Mouse (Mus musculus): ENCODE data around the gene Cog2. TPM values are rescaled to one million over a fixed set of nuclear protein-coding genes. Genes with fewer than 3 reads are reported as not detected.
A peak's percentile ranks its signal among the peaks of the same experiment; 100 is the strongest.

Cog2 gene
- polyA plus RNA-seq, 2 experiments = 36.1 to 40.5 TPM

DNA sequence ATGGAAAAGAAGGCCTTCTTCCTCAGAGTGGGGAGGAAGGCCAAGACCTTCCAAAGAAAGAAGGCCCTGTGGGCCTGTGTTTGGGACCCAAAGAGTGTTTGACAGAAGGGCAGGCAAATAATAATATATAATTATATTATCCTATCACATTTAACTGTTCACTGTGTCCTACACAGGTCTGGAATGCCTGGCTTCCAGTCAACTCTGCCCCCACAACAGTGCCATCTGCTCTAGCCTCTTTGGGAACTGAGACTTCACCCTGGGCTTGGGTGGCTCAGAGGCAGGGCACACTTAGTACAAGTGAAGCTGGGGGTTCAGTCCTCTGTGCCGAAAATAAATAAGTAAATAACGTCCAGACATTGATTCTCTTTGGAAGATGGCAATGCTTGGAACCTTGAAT is 37.8 kb upstream of the Cog2 start:
- Histone ChIP-seq H3K4me3 (replicated peaks; ENCODE audit: low read length) (no peak overlapping the region), H3K9ac (ENCODE audit: low read depth, low read length, severe bottlenecking) (no peak overlapping the region), H3K4me2 (replicated peaks; ENCODE audit: low read depth, low read length, severe bottlenecking) (no peak overlapping the region), H3K27ac (replicated peaks; ENCODE audit: low read depth, low read length) (no peak overlapping the region), H3K4me1 (ENCODE audit: control insufficient read depth, insufficient read depth, low read length) (no peaks in the 10 kb centered on the region), H3K27me3 (ENCODE audit: control insufficient read depth, insufficient read depth, low read length) (no peaks in the 10 kb centered on the region), H3K36me3 (ENCODE audit: control insufficient read depth, insufficient read depth, low read length) (no peaks in the 10 kb centered on the region), H3K9me3 (ENCODE audit: control insufficient read depth, low read length) (no peaks in the 10 kb centered on the region)
- WGBS = 89% methylated on average over 2 of the region's 2 CpGs
- DNase-seq (ENCODE audit: low spot score) (no peak), ATAC-seq (ENCODE audit: low FRiP score, low read depth) (no peak)
- no peak for TF ChIP-seq POLR2A (IDR thresholded peaks at IDR 0.05; ENCODE audit: borderline replicate concordance, extremely low read depth, insufficient read depth, insufficient read length)

DNA sequence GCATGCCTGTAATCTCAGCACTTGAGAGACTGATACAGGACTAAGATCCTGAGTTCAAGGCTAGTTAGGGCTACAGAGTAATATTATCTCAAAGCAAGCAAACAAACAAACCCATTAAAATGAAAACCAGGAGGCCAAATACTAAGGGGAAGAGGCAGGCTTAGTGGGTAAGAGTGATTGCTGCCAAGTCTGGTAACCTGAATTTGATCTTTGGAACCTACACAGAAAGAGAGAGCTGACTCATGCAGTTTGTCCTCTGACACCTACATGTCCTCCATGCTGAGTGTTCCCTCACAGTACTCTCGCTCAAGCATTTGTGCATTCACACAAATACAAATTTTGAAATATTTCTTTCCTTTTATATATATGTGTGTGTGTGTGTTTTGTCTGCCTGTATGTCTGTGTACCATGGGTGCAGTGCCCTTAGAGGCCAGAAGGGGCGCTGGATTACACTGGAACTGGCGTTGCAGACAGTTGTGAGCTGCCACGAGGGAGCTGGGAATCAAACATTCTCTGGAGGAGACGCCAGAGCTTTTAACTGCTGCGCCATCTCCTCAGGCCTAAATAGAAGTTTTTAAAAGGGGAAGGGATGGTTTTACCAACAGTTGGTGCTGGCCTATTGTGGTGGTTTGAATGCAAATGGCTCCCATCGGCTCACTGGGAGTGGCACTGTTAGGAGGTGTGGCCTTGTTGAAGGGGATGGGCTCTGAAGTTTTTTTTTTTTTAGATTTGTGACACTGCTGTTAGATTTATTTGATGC is 37.0 kb upstream of the Cog2 start:
- Histone ChIP-seq H3K4me2 (replicated peaks; ENCODE audit: low read depth, low read length, severe bottlenecking) (no peak overlapping the region), H3K9ac (ENCODE audit: low read depth, low read length, severe bottlenecking) (no peak overlapping the region), H3K4me3 (replicated peaks; ENCODE audit: low read length) (no peak overlapping the region), H3K4me1 (ENCODE audit: control insufficient read depth, insufficient read depth, low read length) (no peaks in the 10 kb centered on the region), H3K27ac (replicated peaks; ENCODE audit: low read depth, low read length) (no peak overlapping the region), H3K36me3 (ENCODE audit: control insufficient read depth, insufficient read depth, low read length) (no peaks in the 10 kb centered on the region), H3K9me3 (ENCODE audit: control insufficient read depth, low read length) (no peaks in the 10 kb centered on the region), H3K27me3 (ENCODE audit: control insufficient read depth, insufficient read depth, low read length) (no peaks in the 10 kb centered on the region)
- WGBS = 64% methylated on average over 7 of the region's 7 CpGs
- no peak for TF ChIP-seq POLR2A (IDR thresholded peaks at IDR 0.05; ENCODE audit: borderline replicate concordance, extremely low read depth, insufficient read depth, insufficient read length)
- DNase-seq (ENCODE audit: low spot score) = no peak
- ATAC-seq (ENCODE audit: low FRiP score, low read depth) = no peak

- TF ChIP-seq POLR2A (IDR thresholded peaks at IDR 0.05; ENCODE audit: borderline replicate concordance, extremely low read depth, insufficient read depth, insufficient read length) = no peak
- Histone ChIP-seq H3K36me3 (ENCODE audit: control insufficient read depth, insufficient read depth, low read length) (no peaks in the 10 kb centered on the region), H3K9ac (ENCODE audit: low read depth, low read length, severe bottlenecking) (no peak overlapping the region), H3K27ac (replicated peaks; ENCODE audit: low read depth, low read length) (no peak overlapping the region), H3K9me3 (ENCODE audit: control insufficient read depth, low read length) (no peaks in the 10 kb centered on the region), H3K4me1 (ENCODE audit: control insufficient read depth, insufficient read depth, low read length) (peaks cover 3% of the 10 kb centered on the region; the same call in 1 of the 2 replicates), H3K4me2 (replicated peaks; ENCODE audit: low read depth, low read length, severe bottlenecking) (no peak overlapping the region), H3K4me3 (replicated peaks; ENCODE audit: low read length) (no peak overlapping the region), H3K27me3 (ENCODE audit: control insufficient read depth, insufficient read depth, low read length) (no peaks in the 10 kb centered on the region)
- WGBS = 89% methylated on average over 6 of the region's 6 CpGs
- no peak for ATAC-seq (ENCODE audit: low FRiP score, low read depth)
- no peak for DNase-seq (ENCODE audit: low spot score)
These were observed 31.3 kb upstream of the Cog2 start for GRCm38 (mm10) chr8:124489311-124489710.

GRCm38 (mm10) chr8:124489786-124490185 is 30.8 kb upstream of the Cog2 start:
- H3K4me2 ChIP-seq (replicated peaks; ENCODE audit: low read depth, low read length, severe bottlenecking) = no peak overlapping the region
- no peak for DNase-seq (ENCODE audit: low spot score)
- TF ChIP-seq POLR2A (IDR thresholded peaks at IDR 0.05; ENCODE audit: borderline replicate concordance, extremely low read depth, insufficient read depth, insufficient read length) = no peak
- 88% methylated on average over 6 of the region's 6 CpGs for WGBS
- H3K9ac ChIP-seq (ENCODE audit: low read depth, low read length, severe bottlenecking) = no peak overlapping the region
- no peak for ATAC-seq (ENCODE audit: low FRiP score, low read depth)
- H3K4me1 ChIP-seq (ENCODE audit: control insufficient read depth, insufficient read depth, low read length) = peaks cover 8% of the 10 kb centered on the region; the same call in 1 of the 2 replicates
- H3K4me3 ChIP-seq (replicated peaks; ENCODE audit: low read length) = no peak overlapping the region
- no peaks in the 10 kb centered on the region for H3K9me3 ChIP-seq (ENCODE audit: control insufficient read depth, low read length)
- no peaks in the 10 kb centered on the region for H3K36me3 ChIP-seq (ENCODE audit: control insufficient read depth, insufficient read depth, low read length)
- no peaks in the 10 kb centered on the region for H3K27me3 ChIP-seq (ENCODE audit: control insufficient read depth, insufficient read depth, low read length)
- H3K27ac ChIP-seq (replicated peaks; ENCODE audit: low read depth, low read length) = no peak overlapping the region

DNA sequence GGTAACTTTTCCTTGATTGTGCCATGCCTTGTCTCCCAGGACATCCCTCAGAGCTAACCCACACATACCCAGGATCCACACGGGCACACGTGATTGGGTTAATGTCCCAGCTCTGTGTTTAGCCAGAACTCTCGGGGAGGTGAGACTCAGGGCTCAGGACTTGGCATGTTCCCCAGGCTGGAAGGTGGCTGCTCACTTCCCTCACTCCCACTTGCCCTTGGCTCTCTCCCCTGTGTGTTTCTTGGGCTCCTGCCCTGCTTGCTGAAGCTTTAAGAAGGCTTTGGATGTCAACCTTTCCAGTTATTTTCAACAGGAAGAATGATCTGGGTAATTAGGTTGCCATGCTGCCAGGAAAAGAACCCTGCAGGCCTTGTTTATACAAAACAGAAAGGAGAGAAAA is 26.2 kb upstream of the Cog2 start:
- Histone ChIP-seq H3K27ac (replicated peaks; ENCODE audit: low read depth, low read length) (0 out of 2 replicates have a peak overlapping the region, but pooled peaks have one; percentile 4), H3K4me2 (replicated peaks; ENCODE audit: low read depth, low read length, severe bottlenecking) (no peak overlapping the region), H3K9ac (ENCODE audit: low read depth, low read length, severe bottlenecking) (no peak overlapping the region), H3K27me3 (ENCODE audit: control insufficient read depth, insufficient read depth, low read length) (no peaks in the 10 kb centered on the region), H3K9me3 (ENCODE audit: control insufficient read depth, low read length) (no peaks in the 10 kb centered on the region), H3K4me1 (ENCODE audit: control insufficient read depth, insufficient read depth, low read length) (peaks cover 20% of the 10 kb centered on the region), H3K36me3 (ENCODE audit: control insufficient read depth, insufficient read depth, low read length) (no peaks in the 10 kb centered on the region), H3K4me3 (replicated peaks; ENCODE audit: low read length) (no peak overlapping the region)
- TF ChIP-seq POLR2A (IDR thresholded peaks at IDR 0.05; ENCODE audit: borderline replicate concordance, extremely low read depth, insufficient read depth, insufficient read length) = no peak
- WGBS = 38% methylated on average over 3 of the region's 3 CpGs
- ATAC-seq (ENCODE audit: low FRiP score, low read depth) (peak; percentile 37; the same call in 1 of the 2 replicates), DNase-seq (ENCODE audit: low spot score) (peak; percentile 50)
